Mouse (Mus musculus) MEL (cell line): ENCODE results near the gene Zfp825. TPM values are rescaled to one million over a fixed set of nuclear protein-coding genes. Genes with fewer than 3 reads are reported as not detected.
"Not testable (repeated sequence)": the region's sequence is repeated elsewhere in the genome, so short reads cannot be mapped to it uniquely, and the experiment has no call there.

ENCODE experiments used
- DNase-seq: peaks from one replicate; pipeline ENCODE4 v3.0.0; 2011; ENCODE audit warnings: low read depth, low spot score
- H3K27ac ChIP-seq: 2 replicates; pipeline ENCODE4 v1.5.1; 2012; ENCODE audit warnings: low read depth, mild to moderate bottlenecking, control low read depth, low read length, moderate library complexity; ENCODE audit not compliant: control insufficient read depth
- H3K27me3 ChIP-seq, 2 experiments: fragments of 150-350 bp in 1 of 2; sonication (generic) in 1 of 2; 2 replicates each; pipeline ENCODE4 v1.6.1; 2012; ENCODE audit warnings: low read length in 2 of 2, mild to moderate bottlenecking in 2 of 2, improper control_type of control experiment in 1 of 2, moderate library complexity in 1 of 2; ENCODE audit not compliant: insufficient read depth in 2 of 2, control insufficient read depth in 1 of 2
- H3K36me3 ChIP-seq, 2 experiments: 2 replicates each; pipeline ENCODE4 v1.6.1; 2012 to 2014; ENCODE audit warnings: low read length in 2 of 2, improper control_type of control experiment in 1 of 2, inconsistent platforms in 1 of 2, mild to moderate bottlenecking in 1 of 2; ENCODE audit not compliant: insufficient read depth in 2 of 2, control insufficient read depth in 1 of 2
- H3K4me1 ChIP-seq, 2 experiments: fragments of 150-350 bp in 1 of 2; sonication (generic) in 1 of 2; 2 replicates each; pipeline ENCODE4 v1.6.1; 2012; ENCODE audit warnings: low read length in 2 of 2, improper control_type of control experiment in 1 of 2, mild to moderate bottlenecking in 1 of 2; ENCODE audit not compliant: insufficient read depth in 2 of 2, control insufficient read depth in 1 of 2
- H3K4me3 ChIP-seq, 2 experiments: fragments of 150-350 bp in 1 of 2; sonication (generic) in 1 of 2; 2 replicates each; pipeline ENCODE4 v1.5.1; 2012; ENCODE audit warnings: low read depth in 2 of 2, low read length in 2 of 2, mild to moderate bottlenecking in 2 of 2, moderate library complexity in 2 of 2, control low read depth in 1 of 2, improper control_type of control experiment in 1 of 2; ENCODE audit not compliant: control insufficient read depth in 1 of 2, insufficient read depth in 1 of 2
- H3K79me2 ChIP-seq: 2 replicates; pipeline ENCODE4 v1.6.1; 2012; ENCODE audit warnings: mild to moderate bottlenecking, low read length, moderate library complexity; ENCODE audit not compliant: control insufficient read depth, poor library complexity, insufficient read depth
- H3K9ac ChIP-seq: 2 replicates; pipeline ENCODE4 v1.6.1; 2012; ENCODE audit warnings: low read depth, mild to moderate bottlenecking, control low read depth, low read length, moderate library complexity; ENCODE audit not compliant: control insufficient read depth, poor library complexity, severe bottlenecking
- H3K9me3 ChIP-seq: fragments of 150-350 bp; sonication (generic); replicated peaks from 2 replicates; pipeline ENCODE4 v1.6.1; 2012; ENCODE audit warnings: mild to moderate bottlenecking, low read length, improper control_type of control experiment, moderate library complexity; ENCODE audit not compliant: insufficient read depth
- POLR2AphosphoS5 ChIP-seq: IDR thresholded peaks from 2 replicates; pipeline ENCODE4 v1.6.1; 2012; ENCODE audit warnings: low read depth, borderline replicate concordance, mild to moderate bottlenecking, inconsistent platforms, low read length, moderate library complexity, mixed read lengths
- RCOR1 ChIP-seq: IDR thresholded peaks from 2 replicates; pipeline ENCODE4 v1.6.1; 2012; ENCODE audit warnings: low read depth, mild to moderate bottlenecking, inconsistent platforms, low read length, improper control_type of control experiment
- polyA plus RNA-seq, 2 experiments: library from polyadenylated mRNA; stranded (reverse) in 1 of 2; unstranded in 1 of 2; fragments of >175 nt in 1 of 2; fragments of >200 nt in 1 of 2; gene quantifications; 2 replicates each; pipeline versions ENCODE4 v1.2.1 to v1.2.4; 2012; ENCODE audit warnings: low replicate concordance in 2 of 2, low read depth in 1 of 2; ENCODE audit not compliant: insufficient read length in 2 of 2, insufficient read depth in 1 of 2, missing spikeins in 1 of 2
- total RNA-seq: library from RNA; depleted of rRNA; stranded (reverse); fragments of 300-350 nt; gene quantifications from 2 replicates; pipeline ENCODE4 v1.2.3, GENCODE M21; 2012

Zfp825 gene
- total and polyA plus RNA-seq, 3 experiments = 4.4 to 426 (median 5.5) TPM

DNA sequence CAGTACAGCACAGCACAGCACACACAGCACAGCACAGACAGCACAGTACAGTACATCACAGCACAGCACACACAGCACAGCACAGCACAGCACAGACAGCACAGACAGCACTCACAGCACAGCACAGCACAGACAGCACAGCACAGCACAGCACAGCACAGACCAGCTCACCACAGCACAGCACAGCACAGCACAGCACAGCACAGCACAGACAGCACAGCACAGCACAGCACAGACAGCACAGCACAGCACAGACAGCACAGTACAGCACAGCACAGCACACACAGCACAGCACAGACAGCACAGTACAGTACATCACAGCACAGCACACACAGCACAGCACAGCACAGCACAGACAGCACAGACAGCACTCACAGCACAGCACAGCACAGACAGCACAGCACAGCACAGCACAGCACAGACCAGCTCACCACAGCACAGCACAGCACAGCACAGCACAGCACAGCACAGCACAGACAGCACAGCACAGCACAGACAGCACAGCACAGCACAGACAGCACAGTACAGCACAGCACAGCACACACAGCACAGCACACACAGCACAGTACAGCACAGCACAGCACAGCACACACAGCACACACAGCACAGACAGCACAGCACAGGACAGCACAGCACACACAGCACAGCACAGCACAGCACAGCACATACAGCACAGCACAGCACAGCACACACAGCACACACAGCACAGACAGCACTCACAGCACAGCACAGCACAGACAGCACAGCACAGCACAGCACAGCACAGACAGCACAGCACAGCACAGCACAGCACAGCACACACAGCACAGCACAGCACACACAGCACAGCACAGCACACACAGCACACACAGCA is 35.0 kb upstream of the Zfp825 start:
- not testable (repeated sequence) for H3K27ac ChIP-seq, H3K36me3 ChIP-seq, H3K9ac ChIP-seq, H3K79me2 ChIP-seq, H3K4me1 ChIP-seq, H3K27me3 ChIP-seq, H3K9me3 ChIP-seq, H3K4me3 ChIP-seq, DNase-seq

DNA sequence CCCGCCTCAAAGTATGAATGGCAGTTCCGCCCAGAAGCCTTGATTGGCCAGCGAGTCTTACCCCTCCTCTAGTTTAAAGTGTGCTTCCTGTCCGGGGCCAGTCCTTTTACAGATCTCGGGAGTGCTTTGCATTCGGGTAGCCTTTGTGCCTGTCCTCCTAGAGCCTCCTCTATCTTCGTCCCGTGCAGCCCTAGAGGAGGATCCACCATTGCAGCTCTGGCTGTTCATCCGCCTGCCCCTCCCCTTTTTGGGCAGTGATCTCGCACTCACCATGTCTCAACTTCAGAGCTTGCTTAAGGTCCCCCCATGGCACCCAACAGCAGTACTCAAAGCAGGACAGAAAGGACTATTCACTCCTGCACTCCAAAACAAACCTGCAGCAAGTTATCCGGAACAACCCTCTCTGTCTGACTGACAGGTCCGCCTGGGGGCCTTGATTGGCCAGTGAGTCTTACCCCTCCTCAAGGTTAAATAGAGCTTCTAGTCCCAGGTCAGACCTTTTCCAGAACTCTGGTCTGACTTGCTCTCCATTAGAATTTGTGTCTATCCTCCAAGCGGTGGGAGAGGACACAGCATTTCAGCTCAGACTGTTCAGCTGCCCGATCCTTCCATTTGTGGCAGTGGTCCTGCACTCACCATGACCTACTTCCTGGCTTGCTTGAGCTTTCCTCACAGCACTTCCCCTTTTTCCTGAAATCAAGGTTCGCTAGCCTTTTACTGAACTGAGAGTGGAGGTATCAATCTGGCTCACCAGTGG is 28.9 kb upstream of the Zfp825 start:
- TF ChIP-seq RCOR1 (peak; percentile 56; the same call in 1 of the 2 replicates), POLR2AphosphoS5 (no peak)
- Histone ChIP-seq H3K4me3 (peak overlapping the region; percentile 45 to 54; a peak in 3 of 4 replicates), H3K27me3 (no peaks in the 10 kb centered on the region; a peak in 1 of 4 replicates), H3K27ac (no peak overlapping the region), H3K36me3 (no peaks in the 10 kb centered on the region), H3K79me2 (no peaks in the 10 kb centered on the region), H3K9ac (peak overlapping the region; percentile 14), H3K4me1 (no peaks in the 10 kb centered on the region), H3K9me3 (no peaks in the 10 kb centered on the region)
- peak; percentile 32 for DNase-seq

DNA sequence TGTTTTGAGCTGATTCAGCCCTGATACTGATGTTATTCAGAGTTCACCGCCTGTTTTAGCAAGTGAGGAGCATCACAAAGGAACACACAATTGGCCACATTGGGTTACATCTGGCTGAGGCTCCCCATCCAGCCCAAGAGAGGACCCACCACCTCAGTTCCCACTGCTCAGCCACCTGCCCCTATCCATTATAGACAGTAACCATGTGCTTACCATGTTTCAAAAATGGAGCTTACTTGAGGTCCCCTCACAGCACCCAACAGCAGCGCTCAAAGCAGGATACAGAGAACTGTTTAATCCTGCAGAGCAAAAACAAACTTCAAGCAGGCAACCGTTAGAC is 28.3 kb upstream of the Zfp825 start:
- not testable (repeated sequence) for DNase-seq, H3K9me3 ChIP-seq, H3K27ac ChIP-seq, H3K27me3 ChIP-seq, H3K4me1 ChIP-seq, H3K9ac ChIP-seq, H3K36me3 ChIP-seq, H3K79me2 ChIP-seq
- peak overlapping the region in 1 of 2 experiments; percentile 40; a peak in 2 of 4 replicates for H3K4me3 ChIP-seq

DNA sequence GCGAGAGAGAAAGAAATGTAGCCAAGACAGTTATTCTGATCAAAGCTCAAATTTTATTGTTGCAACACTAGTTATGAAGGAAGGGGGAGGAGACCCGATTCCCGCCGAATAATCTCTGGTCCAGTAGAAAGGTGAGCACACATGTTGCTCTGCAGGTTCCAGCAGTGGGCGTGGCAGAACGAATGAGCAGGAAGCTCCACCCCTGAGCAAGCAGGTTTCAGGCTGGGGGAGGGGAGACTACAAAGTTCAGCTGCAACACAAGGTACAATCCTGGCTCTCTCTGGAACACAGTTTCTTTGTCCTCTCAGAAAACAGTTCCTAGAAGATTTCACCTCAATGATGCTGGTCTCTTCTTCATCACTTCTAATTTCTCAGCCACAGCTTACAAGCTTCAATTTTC is 14.2 kb upstream of the Zfp825 start:
- not testable (repeated sequence) for H3K9me3 ChIP-seq, H3K79me2 ChIP-seq, H3K27ac ChIP-seq, H3K4me3 ChIP-seq, H3K36me3 ChIP-seq, H3K9ac ChIP-seq, H3K4me1 ChIP-seq, H3K27me3 ChIP-seq, DNase-seq

DNA sequence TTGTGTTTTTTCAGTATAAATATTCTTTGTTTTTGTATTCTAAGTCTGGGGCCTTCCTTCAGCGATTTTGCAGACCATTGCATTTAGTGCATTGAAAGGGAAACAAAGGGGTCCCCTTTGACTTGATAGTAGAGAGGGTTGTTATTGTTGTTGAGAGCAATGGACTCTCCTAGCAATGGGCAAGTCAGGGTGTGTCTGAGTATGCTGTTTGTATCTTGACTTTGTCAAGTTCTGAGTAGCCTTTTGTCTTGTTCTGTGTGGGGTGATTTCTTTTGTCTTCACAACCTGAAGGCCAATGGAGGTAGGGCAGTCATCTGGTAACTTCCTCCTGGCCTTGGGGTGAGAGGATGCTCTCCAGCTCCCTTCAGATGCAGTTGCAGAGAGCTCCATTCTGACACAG is 9.1 kb upstream of the Zfp825 start:
- not testable (repeated sequence) for H3K36me3 ChIP-seq, H3K79me2 ChIP-seq

DNA sequence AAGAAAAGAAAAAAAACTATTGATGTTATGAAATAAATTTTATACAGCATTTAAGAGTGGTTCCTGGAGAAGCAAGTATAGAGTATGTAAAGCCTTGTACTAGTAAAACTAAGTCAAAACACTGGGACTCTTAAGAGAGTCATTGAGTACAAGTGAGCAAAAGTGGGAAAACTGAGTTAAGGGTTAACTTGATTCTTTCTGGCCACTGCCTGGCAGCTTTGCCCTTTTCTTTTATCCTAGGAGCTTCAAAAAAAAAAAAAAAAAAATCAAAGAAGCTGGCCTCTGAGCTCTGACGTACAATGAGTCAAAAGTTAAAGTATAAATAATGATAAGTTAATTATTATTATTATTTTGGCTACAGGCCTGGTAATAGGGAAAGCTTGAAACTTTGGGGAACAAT is 5.9 kb upstream of the Zfp825 start:
- H3K9me3 ChIP-seq, H3K79me2 ChIP-seq, H3K4me1 ChIP-seq, DNase-seq, H3K27me3 ChIP-seq, H3K36me3 ChIP-seq, H3K27ac ChIP-seq, H3K9ac ChIP-seq, H3K4me3 ChIP-seq: not testable (repeated sequence)

More for the DNA sequence above, 9.1 kb upstream of the Zfp825 start:
- H3K9ac ChIP-seq, DNase-seq, H3K9me3 ChIP-seq, H3K4me1 ChIP-seq, H3K27ac ChIP-seq, H3K27me3 ChIP-seq, H3K4me3 ChIP-seq: not testable (repeated sequence)
